Mouse (Mus musculus) bone marrow, adult 2 months (tissue): ENCODE measurements around the gene Cacng7. TPM values are rescaled to one million over a fixed set of nuclear protein-coding genes. Genes with fewer than 3 reads are reported as not detected.

ENCODE experiments used
- H3K27ac ChIP-seq: fragments of 200-500 bp; 2 replicates; pipeline ENCODE4 v1.5.1; 2012; ENCODE audit warnings: low read depth, mild to moderate bottlenecking, control low read depth, inconsistent platforms, low read length; ENCODE audit not compliant: control insufficient read depth, poor library complexity, insufficient read depth
- H3K4me1 ChIP-seq: fragments of 200-500 bp; 2 replicates; pipeline ENCODE4 v1.6.1; 2011; ENCODE audit warnings: low read length; ENCODE audit not compliant: control insufficient read depth, insufficient read depth
- H3K4me3 ChIP-seq: fragments of 200-500 bp; replicated peaks from 2 replicates; pipeline ENCODE3; 2011; ENCODE audit warnings: mild to moderate bottlenecking, low read depth, low read length, control low read depth; ENCODE audit not compliant: control insufficient read depth
- CTCF ChIP-seq: fragments of 200-500 bp; IDR thresholded peaks from 2 replicates; pipeline ENCODE4 v1.5.1; 2011; ENCODE audit warnings: low read length, control low read depth; ENCODE audit not compliant: control insufficient read depth, insufficient read depth
- POLR2A ChIP-seq: fragments of 200-500 bp; IDR thresholded peaks from 2 replicates; pipeline ENCODE4 v1.6.1; 2011; ENCODE audit warnings: low read depth, mild to moderate bottlenecking, control low read depth, low read length, borderline replicate concordance; ENCODE audit not compliant: control insufficient read depth
- WGBS: fragments of 180-500 bp; shearing (Covaris S2); methylation state at CpG from one replicate; pipeline ENCODE4 v1.1.7; 2018; 5-methylcytosine and 5-hydroxymethylcytosine counted together
- polyA plus RNA-seq: library from polyadenylated mRNA; stranded (reverse); fragments of >200 nt; gene quantifications from 2 replicates; pipeline ENCODE4 v1.2.4, GENCODE M21; 2011; ENCODE audit warnings: low replicate concordance; ENCODE audit not compliant: missing spikeins, insufficient read depth, insufficient read length

Cacng7 gene
- polyA plus RNA-seq, 1 experiment, result 2.0 TPM

GRCm38 (mm10) chr7:3367569-3367968, 34.8 kb downstream of the Cacng7 start:
- no peak overlapping the region for H3K4me3 ChIP-seq

GRCm38 (mm10) chr7:3368311-3368710, 35.6 kb downstream of the Cacng7 start:
- Histone ChIP-seq H3K4me3 (no peak overlapping the region), H3K27ac (no peak overlapping the region), H3K4me1 (no peaks in the 10 kb centered on the region)
- TF ChIP-seq POLR2A, result no peak
- no peak for TF ChIP-seq CTCF
- WGBS, result 56% methylated on average over 12 of the region's 12 CpGs

More at GRCm38 (mm10) chr7:3367569-3367968, 34.8 kb downstream of the Cacng7 start:
- Histone ChIP-seq H3K4me1 (no peaks in the 10 kb centered on the region), H3K27ac (no peak overlapping the region)
- no peak for TF ChIP-seq CTCF
- TF ChIP-seq POLR2A, result no peak
- 9% methylated on average over 11 of the region's 11 CpGs for WGBS

- H3K4me3 ChIP-seq, result no peak overlapping the region
- WGBS, result 32% methylated on average over 6 of the region's 6 CpGs
- no peak for TF ChIP-seq CTCF
- TF ChIP-seq POLR2A, result no peak
These were observed 36.4 kb downstream of the Cacng7 start for GRCm38 (mm10) chr7:3369189-3369588.

GRCm38 (mm10) chr7:3370407-3370806, 37.7 kb downstream of the Cacng7 start:
- TF ChIP-seq CTCF (no peak), POLR2A (no peak)
- Histone ChIP-seq H3K27ac (no peak overlapping the region), H3K4me3 (no peak overlapping the region), H3K4me1 (no peaks in the 10 kb centered on the region)
- WGBS, result 82% methylated on average over 4 of the region's 4 CpGs

More at GRCm38 (mm10) chr7:3369189-3369588, 36.4 kb downstream of the Cacng7 start:
- H3K27ac ChIP-seq, result no peak overlapping the region
- H3K4me1 ChIP-seq, result no peaks in the 10 kb centered on the region

GRCm38 (mm10) chr7:3372376-3372775, 39.6 kb downstream of the Cacng7 start:
- TF ChIP-seq CTCF (no peak), POLR2A (no peak)
- 74% methylated on average over 2 of the region's 2 CpGs for WGBS
- H3K4me3 ChIP-seq, result no peak overlapping the region
- H3K27ac ChIP-seq, result no peak overlapping the region
- H3K4me1 ChIP-seq, result no peaks in the 10 kb centered on the region

GRCm38 (mm10) chr7:3373754-3374153, 41.0 kb downstream of the Cacng7 start:
- no peak overlapping the region for H3K27ac ChIP-seq
- no peaks in the 10 kb centered on the region for H3K4me1 ChIP-seq
- TF ChIP-seq CTCF, result no peak
- TF ChIP-seq POLR2A, result no peak
- WGBS, result 56% methylated on average over 8 of the region's 8 CpGs
- H3K4me3 ChIP-seq, result no peak overlapping the region

GRCm38 (mm10) chr7:3376831-3377230, 44.1 kb downstream of the Cacng7 start:
- no peaks in the 10 kb centered on the region for H3K4me1 ChIP-seq
- H3K27ac ChIP-seq, result no peak overlapping the region
- TF ChIP-seq CTCF, result peak; percentile 53; the same call in 1 of the 2 replicates
- TF ChIP-seq POLR2A, result no peak
- WGBS, result 41% methylated on average over 4 of the region's 4 CpGs
- H3K4me3 ChIP-seq, result no peak overlapping the region

- 81% methylated on average over 9 of the region's 9 CpGs for WGBS
- TF ChIP-seq POLR2A (no peak), CTCF (no peak)
- no peak overlapping the region for H3K4me3 ChIP-seq
- no peak overlapping the region for H3K27ac ChIP-seq
- H3K4me1 ChIP-seq, result no peaks in the 10 kb centered on the region
These were observed 49.4 kb downstream of the Cacng7 start for GRCm38 (mm10) chr7:3382123-3382522.

- Histone ChIP-seq H3K27ac (no peak overlapping the region), H3K4me3 (no peak overlapping the region), H3K4me1 (no peaks in the 10 kb centered on the region)
- TF ChIP-seq CTCF, result no peak
- no peak for TF ChIP-seq POLR2A
- WGBS, result 84% methylated on average over 5 of the region's 5 CpGs
These were observed 52.1 kb downstream of the Cacng7 start for GRCm38 (mm10) chr7:3384807-3385319.
